Mouse (Mus musculus) fibroblast of lung, adult 2 months (primary cell): ENCODE measurements around the gene Taf1c.
A peak's percentile ranks its signal among the peaks of the same experiment; 100 is the strongest.

Experiments used
- DNase-seq: peaks from one replicate; pipeline ENCODE4 v3.0.0-alpha.2; 2011; ENCODE audit warnings: low read depth

The Taf1c gene

GRCm38 (mm10) chr8:119572411-119572810, 32.6 kb downstream of the Taf1c start:
- no peak for DNase-seq

DNA sequence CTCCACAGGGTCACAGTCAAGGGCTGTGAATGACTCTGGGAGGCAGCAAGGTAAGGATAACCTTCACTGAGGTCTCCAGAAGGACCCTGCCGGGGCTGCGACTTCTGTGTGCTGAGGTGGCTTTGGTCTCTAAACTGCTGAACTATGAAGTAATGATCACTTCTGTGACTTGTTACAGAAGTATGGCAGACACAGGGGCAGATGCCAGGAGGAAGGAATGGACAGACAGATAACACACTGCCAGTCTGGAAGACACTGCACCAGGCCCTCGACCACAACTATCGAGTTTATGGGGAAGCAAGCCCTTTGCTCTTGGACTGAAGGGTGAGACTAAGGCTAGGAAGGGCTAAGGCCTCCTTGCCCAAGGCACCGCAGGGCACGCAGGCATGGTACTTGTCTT, 33.9 kb downstream of the Taf1c start:
- no peak for DNase-seq

DNA sequence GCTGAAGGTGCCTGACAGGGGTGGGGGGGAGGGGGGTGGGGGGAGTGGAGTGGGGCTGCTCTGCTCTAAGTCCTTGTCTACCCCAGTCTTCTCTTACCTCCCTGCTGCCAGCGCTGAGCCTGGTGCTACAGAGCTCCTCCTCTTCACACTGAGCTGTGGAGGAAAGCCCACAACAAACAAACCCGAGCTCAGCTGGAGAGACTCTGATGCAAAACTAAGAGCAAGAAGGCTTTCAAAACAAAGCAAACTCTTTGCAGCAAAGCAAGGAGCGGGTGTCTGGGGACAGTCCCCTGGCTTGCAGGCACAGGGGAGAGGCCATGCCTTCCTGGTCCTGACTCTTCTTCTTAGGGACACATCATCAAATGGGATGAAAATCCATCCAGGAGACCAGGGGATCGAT, 35.1 kb downstream of the Taf1c start:
- DNase-seq = no peak

DNA sequence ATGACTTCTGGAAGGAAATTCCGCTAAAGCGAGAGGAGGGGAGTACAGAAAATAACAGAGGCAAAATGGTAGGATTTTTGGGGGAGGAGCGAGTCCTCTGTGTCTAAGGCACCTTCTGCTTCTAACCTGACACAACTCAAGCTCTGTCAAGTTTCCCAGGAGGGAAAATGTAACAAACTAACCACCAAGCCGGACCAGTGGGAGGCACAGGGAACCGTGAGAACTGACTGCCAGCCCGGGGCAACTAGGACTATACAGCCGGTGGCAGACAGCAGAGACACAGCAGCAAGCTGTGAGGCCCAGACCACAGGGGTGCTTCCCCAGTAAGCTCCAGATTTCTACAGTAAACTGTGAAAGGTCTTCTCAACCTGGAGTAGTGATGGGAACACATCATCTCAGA, 36.1 kb downstream of the Taf1c start:
- DNase-seq = no peak

DNA sequence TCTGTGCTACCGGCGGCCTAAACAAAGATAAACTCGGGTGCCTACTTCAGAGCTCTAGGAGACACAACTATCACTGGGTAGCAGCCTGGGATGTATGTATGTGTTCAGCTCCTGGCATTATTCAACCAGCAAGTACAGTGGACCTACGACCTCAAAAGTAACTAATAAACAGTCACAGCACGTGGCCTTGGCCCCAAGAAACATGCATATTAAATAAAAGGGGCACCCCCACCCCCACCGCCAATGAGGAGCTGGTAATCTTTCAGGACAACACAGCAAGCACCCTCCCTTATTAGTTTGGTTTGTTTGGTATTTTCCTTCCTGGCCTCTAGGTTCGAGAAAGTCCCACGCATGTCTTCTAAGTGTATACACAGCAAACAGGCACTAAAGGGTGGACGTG, 36.8 kb downstream of the Taf1c start:
- no peak for DNase-seq

GRCm38 (mm10) chr8:119566367-119566766, 38.7 kb downstream of the Taf1c start:
- DNase-seq = no peak

GRCm38 (mm10) chr8:119563849-119564251, 41.2 kb downstream of the Taf1c start:
- no peak for DNase-seq

DNA sequence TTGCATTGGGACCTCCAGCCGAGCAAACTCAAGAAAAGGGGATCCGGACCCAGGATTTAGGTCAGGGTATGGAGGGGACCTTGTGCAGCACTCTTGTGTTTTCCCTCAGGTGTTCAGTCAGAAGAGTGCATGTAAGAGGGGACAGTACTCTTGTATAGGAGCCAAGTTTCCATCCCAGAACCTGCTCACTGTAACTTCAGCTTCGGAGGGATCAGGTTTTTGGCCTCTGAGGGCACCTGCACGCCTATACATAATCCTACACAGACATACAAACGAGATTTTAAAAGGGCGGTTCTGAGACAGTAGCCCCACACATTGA, 45.7 kb downstream of the Taf1c start:
- no peak for DNase-seq

- DNase-seq = peak; percentile 94
Measured at GRCm38 (mm10) chr8:119558603-119559401, 46.2 kb downstream of the Taf1c start, which contains the start of gene Mbtps1. Gene Mbtps1, minus strand, starts transcription at chr8:119558735.

DNA sequence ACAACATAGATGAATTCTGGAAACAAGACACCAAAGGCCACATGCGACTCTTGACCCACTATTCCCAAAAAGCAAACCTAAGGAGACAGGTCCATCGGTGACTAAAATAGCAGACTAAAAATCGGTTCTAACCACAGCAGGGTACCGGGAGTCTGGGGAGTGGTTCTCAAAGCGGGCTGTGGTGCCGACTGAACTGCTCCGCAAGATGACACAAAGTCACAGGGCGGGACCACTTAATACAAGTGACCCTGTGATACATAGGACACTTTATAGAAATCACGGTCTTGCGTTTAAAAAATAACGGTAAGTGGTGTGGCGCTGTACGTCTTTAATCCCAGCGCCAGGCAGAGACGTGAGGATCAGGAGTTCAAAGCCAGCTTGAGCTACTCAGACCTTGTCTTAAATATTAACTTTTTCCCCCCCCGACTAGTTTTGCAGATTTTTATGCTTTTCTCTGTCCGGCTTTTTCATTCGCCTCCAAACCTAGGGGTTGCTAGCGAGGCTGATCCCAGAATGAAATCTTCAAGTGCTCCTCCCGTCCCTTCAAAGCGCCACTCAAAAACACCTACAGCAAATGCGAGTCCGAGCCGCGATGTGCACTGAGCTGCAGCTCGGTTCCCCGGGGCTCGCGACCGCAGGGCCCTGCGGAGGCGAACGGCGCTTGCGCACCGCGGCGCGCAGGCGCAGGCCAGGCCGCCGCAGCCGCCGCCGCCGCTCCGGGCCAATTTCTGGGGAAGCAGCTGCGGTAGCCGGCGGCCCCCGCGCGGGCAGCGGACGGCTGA, 47.0 kb downstream of the Taf1c start:
- peak; percentile 44 for DNase-seq

DNA sequence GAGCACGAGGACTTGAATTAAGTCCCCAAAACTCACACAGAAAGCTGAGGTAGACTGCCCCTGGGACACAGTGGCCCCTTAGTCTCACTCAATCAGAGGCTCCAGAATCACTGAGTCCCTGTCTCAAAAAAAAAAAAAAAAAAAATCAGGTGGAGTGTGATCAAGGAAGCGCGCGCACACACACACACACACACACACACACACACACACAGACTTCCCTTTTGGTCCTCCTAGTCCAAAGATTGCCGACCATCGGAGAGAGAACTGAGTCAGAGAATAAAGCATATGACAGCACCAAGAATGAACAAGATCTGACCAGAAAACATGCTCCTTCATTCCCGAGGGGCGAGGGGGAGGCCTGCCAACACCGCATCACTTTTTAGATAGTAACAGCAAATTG, 47.9 kb downstream of the Taf1c start:
- DNase-seq = no peak

GRCm38 (mm10) chr8:119555861-119556260, 49.2 kb downstream of the Taf1c start:
- no peak for DNase-seq

DNA sequence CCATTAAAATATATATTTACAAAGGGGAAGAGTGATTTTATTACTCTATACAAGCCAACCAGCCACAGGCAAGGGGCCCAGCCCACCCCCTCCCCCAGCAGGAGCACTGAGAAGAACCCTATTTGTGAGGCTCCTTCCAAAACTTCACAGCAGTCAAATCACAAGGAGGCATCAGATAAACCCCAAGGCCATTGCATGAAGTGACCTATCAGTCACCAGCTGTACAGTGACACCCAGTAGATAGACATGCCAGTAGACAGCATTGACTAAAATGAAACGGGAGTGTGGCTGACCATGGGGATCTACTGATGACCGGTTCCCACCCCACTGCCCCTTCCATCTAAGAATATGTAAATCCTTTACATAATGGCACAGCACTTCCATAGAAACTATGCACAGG, 52.1 kb downstream of the Taf1c start:
- no peak for DNase-seq

- no peak for DNase-seq
Measured at GRCm38 (mm10) chr8:119548560-119549113, 56.4 kb downstream of the Taf1c start.
